Mouse (Mus musculus) midbrain, embryonic 10.5 days (tissue): ENCODE results near the gene Fgb. TPM values are rescaled to one million over a fixed set of nuclear protein-coding genes. Genes with fewer than 3 reads are reported as not detected.
A peak's percentile ranks its signal among the peaks of the same experiment; 100 is the strongest.

Experiments
- DNase-seq: peaks from one replicate; pipeline ENCODE4 v3.0.0-alpha.2; 2017; ENCODE audit warnings: low spot score
- H3K27ac ChIP-seq: fragments of 300-500 bp; sonication (generic); replicated peaks from 2 replicates; pipeline ENCODE4 v1.5.1; 2016; ENCODE audit warnings: mild to moderate bottlenecking
- H3K27me3 ChIP-seq: fragments of 300-500 bp; sonication (generic); 2 replicates; pipeline ENCODE4 v1.6.1; 2016; ENCODE audit warnings: low read depth, mild to moderate bottlenecking; ENCODE audit not compliant: poor library complexity, severe bottlenecking
- H3K36me3 ChIP-seq: fragments of 300-500 bp; sonication (generic); 2 replicates; pipeline ENCODE4 v1.6.1; 2016; ENCODE audit warnings: mild to moderate bottlenecking, moderate library complexity
- H3K4me1 ChIP-seq: fragments of 300-500 bp; sonication (generic); 2 replicates; pipeline ENCODE4 v1.6.1; 2016
- H3K4me3 ChIP-seq: fragments of 300-500 bp; sonication (generic); 2 replicates; pipeline ENCODE4 v1.5.1; 2016; ENCODE audit warnings: mild to moderate bottlenecking, moderate library complexity
- H3K9me3 ChIP-seq: fragments of 300-500 bp; sonication (generic); replicated peaks from 2 replicates; pipeline ENCODE4 v1.6.1; 2016; ENCODE audit warnings: mild to moderate bottlenecking
- WGBS: fragments of 180-500 bp; shearing (Covaris S2); methylation state at CpG from one replicate; pipeline ENCODE4 v1.1.7; 2016; 5-methylcytosine and 5-hydroxymethylcytosine counted together
- polyA plus RNA-seq: library from polyadenylated mRNA; unstranded; fragments of >200 nt; fragmentation: Nextera tagmentation; extraction: Ambion mirVana; gene quantifications from 2 replicates; pipeline ENCODE4 v1.2.1, GENCODE M21; 2016

Gene Fgb
- polyA plus RNA-seq, 1 experiment from 2014 or later = not detected

- Histone ChIP-seq H3K36me3 (peaks cover 16% of the 10 kb centered on the region), H3K9me3 (no peaks in the 10 kb centered on the region), H3K27ac (no peak overlapping the region), H3K27me3 (no peaks in the 10 kb centered on the region), H3K4me1 (peaks cover 11% of the 10 kb centered on the region), H3K4me3 (no peak overlapping the region)
- DNase-seq = no peak
- WGBS = 84% methylated on average over 7 of the region's 7 CpGs
Observed at GRCm38 (mm10) chr3:83053126-83053525, 3.5 kb upstream of the Fgb start.

DNA sequence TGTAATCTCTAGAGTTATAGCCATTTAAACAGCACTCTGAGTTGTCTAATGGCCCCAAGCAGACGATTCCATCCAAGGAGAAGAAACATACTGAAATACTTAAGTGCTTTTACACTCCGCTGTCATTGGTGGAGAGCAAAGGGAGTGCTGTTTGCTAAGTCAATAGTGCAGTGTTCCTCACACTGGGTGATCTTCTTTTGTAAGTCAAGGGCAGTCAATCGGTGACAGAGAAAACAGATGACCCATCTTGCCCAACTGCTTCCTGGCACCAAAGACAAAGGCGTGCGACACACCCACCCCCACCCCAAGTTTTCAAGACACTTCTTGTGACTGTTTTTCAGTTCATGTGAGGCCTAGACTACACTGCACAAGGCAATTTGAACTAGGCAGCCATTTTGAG is 2.4 kb upstream of the Fgb start:
- no peak overlapping the region for H3K4me3 ChIP-seq
- no peak overlapping the region for H3K27ac ChIP-seq
- peaks cover 11% of the 10 kb centered on the region for H3K4me1 ChIP-seq
- peaks cover 6% of the 10 kb centered on the region for H3K36me3 ChIP-seq
- H3K9me3 ChIP-seq = no peaks in the 10 kb centered on the region
- H3K27me3 ChIP-seq = no peaks in the 10 kb centered on the region
- WGBS = 94% methylated on average over 5 of the region's 5 CpGs
- DNase-seq = no peak

DNA sequence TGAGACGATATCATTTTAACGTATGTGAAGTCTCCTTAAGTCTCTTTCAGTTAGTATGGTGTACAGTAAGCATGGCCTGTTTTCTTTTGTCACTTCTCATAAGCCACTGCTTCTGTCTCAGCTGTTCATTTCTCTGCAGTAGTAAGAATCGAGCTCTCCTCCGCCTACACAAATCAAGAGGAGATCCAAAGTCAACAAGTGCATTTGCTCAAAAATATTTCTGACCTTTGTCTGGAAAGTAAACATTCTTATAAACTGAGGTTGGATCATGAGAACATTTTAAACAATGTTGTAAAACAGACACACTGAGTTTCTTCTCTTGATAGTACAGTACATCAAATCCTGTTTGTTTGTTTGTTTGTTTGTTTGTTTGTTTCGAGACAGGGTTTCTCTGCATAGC is 998 bp upstream of the Fgb start:
- H3K27me3 ChIP-seq = no peaks in the 10 kb centered on the region
- no peaks in the 10 kb centered on the region for H3K36me3 ChIP-seq
- H3K9me3 ChIP-seq = no peaks in the 10 kb centered on the region
- WGBS = 86% methylated on average over 5 of the region's 5 CpGs
- no peaks in the 10 kb centered on the region for H3K4me1 ChIP-seq
- H3K27ac ChIP-seq = no peak overlapping the region
- H3K4me3 ChIP-seq = no peak overlapping the region
- DNase-seq = no peak

GRCm38 (mm10) chr3:83046649-83047048 is 3.0 kb downstream of the Fgb start:
- no peak for DNase-seq
- H3K27me3 ChIP-seq = no peaks in the 10 kb centered on the region
- WGBS = 86% methylated on average over 11 of the region's 11 CpGs
- H3K27ac ChIP-seq = no peak overlapping the region
- no peaks in the 10 kb centered on the region for H3K4me1 ChIP-seq
- no peak overlapping the region for H3K4me3 ChIP-seq
- no peaks in the 10 kb centered on the region for H3K9me3 ChIP-seq
- no peaks in the 10 kb centered on the region for H3K36me3 ChIP-seq

GRCm38 (mm10) chr3:83042451-83042850 is 7.2 kb downstream of the Fgb start:
- 95% methylated on average over 5 of the region's 5 CpGs for WGBS
- Histone ChIP-seq H3K4me3 (no peak overlapping the region), H3K4me1 (no peaks in the 10 kb centered on the region), H3K36me3 (no peaks in the 10 kb centered on the region), H3K27me3 (no peaks in the 10 kb centered on the region), H3K27ac (no peak overlapping the region), H3K9me3 (no peaks in the 10 kb centered on the region)
- no peak for DNase-seq

- Histone ChIP-seq H3K27ac (no peak overlapping the region), H3K27me3 (no peaks in the 10 kb centered on the region), H3K36me3 (no peaks in the 10 kb centered on the region), H3K4me3 (no peak overlapping the region), H3K9me3 (no peaks in the 10 kb centered on the region), H3K4me1 (no peaks in the 10 kb centered on the region)
- no peak for DNase-seq
- 75% methylated on average over 4 of the region's 4 CpGs for WGBS
Observed at GRCm38 (mm10) chr3:83039666-83040065, 10.0 kb downstream of the Fgb start.

DNA sequence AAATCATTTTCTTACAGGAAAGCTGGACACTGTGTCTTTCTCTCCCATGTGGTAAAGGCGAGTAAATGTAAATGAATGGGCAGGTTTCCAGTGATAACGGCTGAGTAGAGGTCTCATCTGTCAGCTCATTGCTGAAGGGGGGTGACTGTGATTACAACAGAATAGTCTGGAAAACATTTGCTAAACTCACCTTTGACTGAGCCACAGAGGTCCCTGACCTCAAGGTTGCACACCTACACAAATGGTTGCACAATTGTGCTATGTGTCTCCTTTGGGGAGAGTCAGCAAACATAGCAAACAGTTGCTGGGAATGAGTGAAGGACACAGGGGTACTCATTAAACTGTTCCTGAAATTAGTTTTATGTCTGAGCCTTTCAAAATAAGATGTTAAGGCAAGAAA is 10.8 kb downstream of the Fgb start:
- Histone ChIP-seq H3K27ac (no peak overlapping the region), H3K36me3 (no peaks in the 10 kb centered on the region), H3K9me3 (no peaks in the 10 kb centered on the region), H3K4me3 (no peak overlapping the region), H3K4me1 (no peaks in the 10 kb centered on the region), H3K27me3 (0 out of 2 replicates have a peak, but pooled peaks cover 2% of the 10 kb centered on the region)
- WGBS = 89% methylated on average over 2 of the region's 2 CpGs
- no peak for DNase-seq

DNA sequence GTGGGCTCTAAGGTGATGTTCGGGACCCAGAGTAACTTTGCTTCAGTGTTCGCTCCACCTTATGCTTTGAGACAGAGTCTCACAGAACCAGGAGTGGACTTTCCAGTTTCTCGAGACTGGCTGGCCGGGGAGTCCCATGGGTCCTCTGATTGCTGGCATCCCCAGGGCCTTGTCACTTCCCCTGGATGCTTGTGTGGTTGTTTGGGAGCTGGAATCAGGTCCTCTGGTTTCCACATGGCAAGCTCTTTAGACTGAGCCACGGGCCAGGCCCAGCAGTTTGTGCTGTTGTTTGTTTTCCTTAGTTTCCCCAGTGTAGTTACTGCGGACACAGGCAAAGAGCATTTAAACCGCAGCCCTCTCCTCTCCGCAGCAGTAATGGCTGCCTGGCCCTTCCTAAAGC is 15.9 kb downstream of the Fgb start:
- 0 out of 2 replicates have a peak, but pooled peaks cover 5% of the 10 kb centered on the region for H3K27me3 ChIP-seq
- H3K27ac ChIP-seq = no peak overlapping the region
- 83% methylated on average over 8 of the region's 8 CpGs for WGBS
- H3K4me1 ChIP-seq = peaks cover 6% of the 10 kb centered on the region
- no peaks in the 10 kb centered on the region for H3K36me3 ChIP-seq
- no peak for DNase-seq
- no peaks in the 10 kb centered on the region for H3K9me3 ChIP-seq
- no peak overlapping the region for H3K4me3 ChIP-seq

DNA sequence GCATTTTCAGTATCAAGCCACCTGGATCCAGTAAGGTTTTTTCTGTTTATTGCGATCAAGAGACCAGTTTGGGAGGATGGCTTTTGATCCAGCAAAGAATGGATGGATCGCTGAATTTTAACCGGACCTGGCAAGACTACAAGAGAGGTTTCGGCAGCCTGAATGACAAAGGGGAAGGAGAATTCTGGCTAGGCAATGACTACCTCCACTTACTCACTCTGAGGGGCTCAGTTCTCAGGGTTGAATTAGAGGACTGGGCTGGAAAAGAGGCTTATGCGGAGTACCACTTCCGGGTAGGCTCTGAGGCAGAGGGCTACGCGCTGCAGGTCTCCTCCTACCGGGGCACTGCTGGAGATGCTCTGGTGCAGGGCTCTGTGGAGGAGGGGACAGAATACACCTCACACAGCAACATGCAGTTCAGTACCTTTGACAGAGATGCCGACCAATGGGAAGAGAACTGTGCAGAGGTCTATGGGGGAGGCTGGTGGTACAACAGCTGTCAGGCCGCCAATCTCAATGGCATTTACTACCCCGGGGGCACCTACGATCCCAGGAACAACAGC is 16.8 kb downstream of the Fgb start:
- WGBS = 50% methylated on average over 13 of the region's 13 CpGs
- Histone ChIP-seq H3K9me3 (no peaks in the 10 kb centered on the region), H3K4me3 (peak overlapping the region; percentile 30), H3K27ac (peak overlapping the region; percentile 30; the same call in 1 of the 2 replicates), H3K4me1 (peaks cover 6% of the 10 kb centered on the region), H3K36me3 (no peaks in the 10 kb centered on the region), H3K27me3 (0 out of 2 replicates have a peak, but pooled peaks cover 5% of the 10 kb centered on the region)
- DNase-seq = no peak

- Histone ChIP-seq H3K4me3 (no peak overlapping the region), H3K27me3 (0 out of 2 replicates have a peak, but pooled peaks cover 5% of the 10 kb centered on the region), H3K9me3 (no peaks in the 10 kb centered on the region), H3K36me3 (no peaks in the 10 kb centered on the region), H3K4me1 (peaks cover 9% of the 10 kb centered on the region), H3K27ac (no peak overlapping the region)
- no peak for DNase-seq
- 72% methylated on average over 4 of the region's 4 CpGs for WGBS
Observed at GRCm38 (mm10) chr3:83030331-83030730, 19.3 kb downstream of the Fgb start.

GRCm38 (mm10) chr3:83027546-83028251 is 22.0 kb downstream of the Fgb start:
- Histone ChIP-seq H3K27ac (no peak overlapping the region), H3K36me3 (no peaks in the 10 kb centered on the region), H3K27me3 (no peaks in the 10 kb centered on the region), H3K9me3 (no peaks in the 10 kb centered on the region), H3K4me1 (peaks cover 3% of the 10 kb centered on the region; the same call in 1 of the 2 replicates), H3K4me3 (no peak overlapping the region)
- DNase-seq = no peak
- 91% methylated on average over 9 of the region's 9 CpGs for WGBS

DNA sequence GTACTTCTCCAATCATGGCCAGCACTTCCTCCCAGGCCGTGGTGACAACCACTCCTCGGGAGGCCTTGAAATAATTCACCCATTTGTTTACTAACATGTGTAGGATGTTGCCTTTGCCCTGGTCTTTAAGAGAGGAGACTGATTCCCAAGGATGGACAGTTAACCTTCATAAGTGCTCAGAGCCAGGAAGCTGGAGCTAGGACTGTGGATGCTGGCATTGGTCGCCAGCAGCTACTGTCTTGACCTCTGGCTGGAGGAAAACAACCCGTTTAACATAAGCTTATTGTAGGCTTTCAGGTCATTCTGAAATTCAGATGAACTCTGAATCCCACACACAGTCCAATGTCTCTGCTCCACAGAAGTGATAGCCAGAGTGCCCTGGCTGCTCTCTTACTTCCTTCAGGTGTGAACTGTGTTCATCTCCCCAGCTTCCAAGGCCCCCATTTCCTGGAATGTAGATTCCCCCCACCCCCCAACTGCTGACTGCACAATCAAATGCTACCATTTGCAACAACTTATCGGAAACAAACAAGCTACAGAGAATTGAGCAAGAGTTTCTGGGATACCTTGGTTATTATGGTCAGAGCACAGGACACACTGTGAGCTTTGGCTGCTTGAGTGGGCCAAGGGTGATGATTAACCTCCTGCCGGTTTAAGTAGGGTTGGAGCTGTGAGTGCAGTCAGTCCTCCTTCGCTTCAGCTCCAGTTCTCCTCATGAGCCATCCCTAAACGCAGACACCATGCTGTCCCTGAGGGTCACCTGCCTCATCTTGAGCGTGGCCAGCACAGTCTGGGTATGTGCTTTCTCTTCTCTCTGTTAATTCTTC is 24.0 kb downstream of the Fgb start, which contains the start of gene Fga:
Gene Fga, plus strand, starts transcription at position 602 of the 827 bp plus-strand sequence.
- 0 out of 2 replicates have a peak, but pooled peaks cover 3% of the 10 kb centered on the region for H3K4me1 ChIP-seq
- DNase-seq = no peak
- no peaks in the 10 kb centered on the region for H3K27me3 ChIP-seq
- H3K9me3 ChIP-seq = no peaks in the 10 kb centered on the region
- no peak within 1 kb of the TSS for H3K4me3 ChIP-seq
- WGBS = 82% methylated on average over 9 of the region's 9 CpGs
- H3K27ac ChIP-seq = no peak within 1 kb of the TSS
- H3K36me3 ChIP-seq = no peaks in the 10 kb centered on the region

- H3K9me3 ChIP-seq = no peaks in the 10 kb centered on the region
- H3K27me3 ChIP-seq = no peaks in the 10 kb centered on the region
- 0 out of 2 replicates have a peak, but pooled peaks cover 3% of the 10 kb centered on the region for H3K4me1 ChIP-seq
- WGBS = 82% methylated on average over 6 of the region's 6 CpGs
- H3K27ac ChIP-seq = no peak overlapping the region
- no peaks in the 10 kb centered on the region for H3K36me3 ChIP-seq
- no peak overlapping the region for H3K4me3 ChIP-seq
- no peak for DNase-seq
Observed at GRCm38 (mm10) chr3:83025036-83025435, 24.6 kb downstream of the Fgb start.
